Mouse (Mus musculus) lung, postnatal 0 days (tissue): Measurements from ENCODE around the gene Rab11fip4. TPM values are rescaled to one million over a fixed set of nuclear protein-coding genes. Genes with fewer than 3 reads are reported as not detected.

Experiments
- ATAC-seq: fragments of 200-750 bp; cut with Nextera tagmentation; 2 replicates; pipeline ENCODE4 v1.8.0; 2017; ENCODE audit warnings: moderate library complexity
- DNase-seq: peaks from one replicate; pipeline ENCODE4 v3.0.0-alpha.2; 2016; ENCODE audit warnings: low spot score
- H3K27ac ChIP-seq: fragments of 300-500 bp; sonication (generic); 2 replicates; pipeline ENCODE4 v1.5.1; 2014; ENCODE audit warnings: antibody characterized with exemption, mild to moderate bottlenecking, low read length, mixed read lengths
- H3K27me3 ChIP-seq: fragments of 300-500 bp; sonication (generic); replicated peaks from 2 replicates; pipeline ENCODE4 v1.6.1; 2014; ENCODE audit warnings: low read length, mixed read lengths; ENCODE audit not compliant: insufficient read depth
- H3K36me3 ChIP-seq: fragments of 300-500 bp; sonication (generic); 2 replicates; pipeline ENCODE4 v1.6.1; 2014; ENCODE audit warnings: low read length, mixed read lengths; ENCODE audit not compliant: insufficient read depth
- H3K4me1 ChIP-seq: fragments of 300-500 bp; sonication (generic); 2 replicates; pipeline ENCODE4 v1.6.1; 2014; ENCODE audit warnings: antibody characterized with exemption, low read depth, low read length, mixed read lengths; ENCODE audit not compliant: insufficient read depth
- H3K4me2 ChIP-seq: fragments of 300-500 bp; sonication (generic); replicated peaks from 2 replicates; pipeline ENCODE4 v1.6.1; 2014; ENCODE audit warnings: low read depth, mild to moderate bottlenecking, low read length, moderate library complexity, mixed read lengths
- H3K4me3 ChIP-seq: fragments of 300-500 bp; sonication (generic); 2 replicates; pipeline ENCODE4 v1.5.1; 2014; ENCODE audit warnings: low read depth, low read length
- H3K9ac ChIP-seq: fragments of 300-500 bp; sonication (generic); replicated peaks from 2 replicates; pipeline ENCODE4 v1.6.1; 2014; ENCODE audit warnings: low read depth, mild to moderate bottlenecking
- H3K9me3 ChIP-seq: fragments of 300-500 bp; sonication (generic); 2 replicates; pipeline ENCODE4 v1.6.1; 2016; ENCODE audit warnings: low read length, mixed read lengths
- CTCF ChIP-seq: IDR thresholded peaks from 2 replicates; pipeline ENCODE4 v1.5.1; 2016; ENCODE audit warnings: antibody characterized with exemption, mild to moderate bottlenecking
- EP300 ChIP-seq: IDR thresholded peaks from 2 replicates; pipeline ENCODE4 v1.6.1; 2016; ENCODE audit warnings: antibody characterized with exemption, mild to moderate bottlenecking, control low read depth
- WGBS: fragments of 180-500 bp; shearing (Covaris S2); extraction: QIAGEN DNeasy Blood & Tissue Kit; methylation state at CpG from one replicate; pipeline ENCODE4 v1.1.7; 2014; 5-methylcytosine and 5-hydroxymethylcytosine counted together
- polyA plus RNA-seq: library from polyadenylated mRNA; unstranded; fragments of >200 nt; fragmentation: Nextera tagmentation; extraction: Ambion mirVana; gene quantifications from 2 replicates; pipeline ENCODE4 v1.2.1, GENCODE M21; 2015

Rab11fip4 gene
- polyA plus RNA-seq, 1 experiment from 2014 or later, result 0.74 TPM

- no peaks in the 10 kb centered on the region for H3K27me3 ChIP-seq
- no peak overlapping the region for H3K27ac ChIP-seq
- H3K4me2 ChIP-seq, result no peak overlapping the region
- H3K36me3 ChIP-seq, result no peaks in the 10 kb centered on the region
- H3K9ac ChIP-seq, result no peak overlapping the region
- WGBS, result 6% methylated on average over 5 of the region's 5 CpGs
- H3K4me3 ChIP-seq, result no peak overlapping the region
- DNase-seq (peak; percentile 76), ATAC-seq (peak; percentile 41; the same call in 1 of the 2 replicates)
- TF ChIP-seq CTCF (peak; percentile 89), EP300 (no peak)
- no peaks in the 10 kb centered on the region for H3K9me3 ChIP-seq
- H3K4me1 ChIP-seq, result no peaks in the 10 kb centered on the region
These were observed 6.8 kb upstream of the Rab11fip4 start for GRCm38 (mm10) chr11:79584191-79584590.

- ATAC-seq (no peak), DNase-seq (peak; percentile 28)
- Histone ChIP-seq H3K9ac (no peak overlapping the region), H3K27me3 (peaks cover 33% of the 10 kb centered on the region), H3K9me3 (no peaks in the 10 kb centered on the region), H3K36me3 (no peaks in the 10 kb centered on the region), H3K4me1 (peaks cover 4% of the 10 kb centered on the region; the same call in 1 of the 2 replicates), H3K4me2 (no peak overlapping the region), H3K27ac (no peak overlapping the region), H3K4me3 (no peak overlapping the region)
- WGBS, result 48% methylated on average over 14 of the region's 14 CpGs
- TF ChIP-seq CTCF (peak; percentile 48), EP300 (no peak)
These were observed 1.5 kb upstream of the Rab11fip4 start for GRCm38 (mm10) chr11:79589317-79590075.

GRCm38 (mm10) chr11:79591591-79591975 is 571 bp downstream of the Rab11fip4 start:
- Histone ChIP-seq H3K4me3 (peak overlapping the region; percentile 43), H3K4me2 (peak overlapping the region; percentile 86), H3K27me3 (peaks cover 33% of the 10 kb centered on the region), H3K4me1 (peaks cover 4% of the 10 kb centered on the region; the same call in 1 of the 2 replicates), H3K27ac (no peak overlapping the region), H3K9ac (no peak overlapping the region), H3K36me3 (no peaks in the 10 kb centered on the region), H3K9me3 (no peaks in the 10 kb centered on the region)
- DNase-seq (no peak), ATAC-seq (no peak)
- WGBS, result 28% methylated on average over 5 of the region's 5 CpGs
- no peak for TF ChIP-seq EP300
- TF ChIP-seq CTCF, result no peak

GRCm38 (mm10) chr11:79593495-79593894 is 2.5 kb downstream of the Rab11fip4 start:
- no peaks in the 10 kb centered on the region for H3K36me3 ChIP-seq
- H3K27me3 ChIP-seq, result peaks cover 33% of the 10 kb centered on the region
- H3K4me3 ChIP-seq, result no peak overlapping the region
- peaks cover 4% of the 10 kb centered on the region; the same call in 1 of the 2 replicates for H3K4me1 ChIP-seq
- no peak for ATAC-seq
- peak; percentile 26 for DNase-seq
- no peaks in the 10 kb centered on the region for H3K9me3 ChIP-seq
- no peak overlapping the region for H3K9ac ChIP-seq
- TF ChIP-seq EP300 (no peak), CTCF (no peak)
- WGBS, result 26% methylated on average over 11 of the region's 11 CpGs
- no peak overlapping the region for H3K4me2 ChIP-seq
- no peak overlapping the region for H3K27ac ChIP-seq

- H3K9me3 ChIP-seq, result no peaks in the 10 kb centered on the region
- no peaks in the 10 kb centered on the region for H3K4me1 ChIP-seq
- ATAC-seq, result no peak
- DNase-seq, result no peak
- H3K4me2 ChIP-seq, result no peak overlapping the region
- H3K4me3 ChIP-seq, result no peak overlapping the region
- no peak overlapping the region for H3K9ac ChIP-seq
- H3K36me3 ChIP-seq, result no peaks in the 10 kb centered on the region
- TF ChIP-seq CTCF (no peak), EP300 (no peak)
- WGBS, result 66% methylated on average over 2 of the region's 2 CpGs
- no peak overlapping the region for H3K27ac ChIP-seq
- H3K27me3 ChIP-seq, result no peaks in the 10 kb centered on the region
These were observed 19.4 kb downstream of the Rab11fip4 start for GRCm38 (mm10) chr11:79610454-79610853.

- no peak overlapping the region for H3K4me2 ChIP-seq
- 21% methylated on average over 13 of the region's 13 CpGs for WGBS
- H3K9me3 ChIP-seq, result no peaks in the 10 kb centered on the region
- H3K4me3 ChIP-seq, result no peak overlapping the region
- H3K27ac ChIP-seq, result no peak overlapping the region
- DNase-seq (peak; percentile 37), ATAC-seq (peak; percentile 46; the same call in 1 of the 2 replicates)
- no peaks in the 10 kb centered on the region for H3K4me1 ChIP-seq
- H3K27me3 ChIP-seq, result no peaks in the 10 kb centered on the region
- TF ChIP-seq CTCF (no peak), EP300 (no peak)
- H3K36me3 ChIP-seq, result no peaks in the 10 kb centered on the region
- no peak overlapping the region for H3K9ac ChIP-seq
These were observed 20.1 kb downstream of the Rab11fip4 start for GRCm38 (mm10) chr11:79611011-79611666.
